Mouse (Mus musculus) v-Abl transformed pro-B cells (cell line): ENCODE results near the gene Uox.

Source experiments
- in situ Hi-C, 2 experiments: fragments of 400-800 bp; cut with MboI; formaldehyde crosslinking; loops; one replicate each; pipeline ENCODE4 v1.15.1; 2025; ENCODE audit not compliant: unreplicated experiment in 2 of 2

Gene Uox

DNA sequence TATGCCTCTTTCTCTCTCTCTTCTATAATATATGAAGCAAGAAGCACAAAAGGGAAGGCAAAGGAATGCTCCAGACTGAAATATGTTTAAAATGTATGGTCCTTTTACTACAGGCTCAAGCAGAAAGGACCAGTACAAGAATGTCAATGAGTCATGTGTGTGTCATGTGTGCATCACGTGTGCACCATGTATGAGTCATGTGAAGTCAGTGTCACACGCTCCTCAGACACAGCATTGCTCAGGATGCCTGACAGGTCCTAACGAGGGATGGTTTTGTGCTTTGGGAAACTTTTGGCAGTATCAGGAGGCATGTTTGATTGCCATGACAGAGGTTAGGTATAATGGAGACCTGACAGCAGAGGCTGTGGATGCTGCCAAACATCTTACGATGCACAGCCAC lies 106.0 kb downstream of the Uox start:
- in situ Hi-C loops, result no loop called here

DNA sequence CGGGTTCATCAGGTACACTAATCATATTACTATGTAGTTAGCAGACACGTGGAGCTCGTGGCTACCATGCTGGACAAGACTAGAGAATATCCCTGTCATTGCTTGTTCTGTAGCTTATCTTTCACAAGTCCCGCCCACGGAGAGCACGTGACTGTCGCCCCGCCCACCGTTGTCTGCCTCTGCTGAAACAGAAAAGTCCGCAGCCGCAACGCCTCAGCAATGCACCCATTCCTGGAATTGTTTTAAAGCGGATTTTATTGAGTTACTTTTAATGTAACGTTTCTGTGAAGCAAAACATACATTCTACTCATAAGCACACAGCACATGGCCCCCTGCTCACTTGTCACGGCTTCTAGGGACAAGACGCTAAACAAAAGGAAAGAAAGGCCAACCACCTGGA lies 109.4 kb downstream of the Uox start:
- in situ Hi-C loops, result no loop called here

DNA sequence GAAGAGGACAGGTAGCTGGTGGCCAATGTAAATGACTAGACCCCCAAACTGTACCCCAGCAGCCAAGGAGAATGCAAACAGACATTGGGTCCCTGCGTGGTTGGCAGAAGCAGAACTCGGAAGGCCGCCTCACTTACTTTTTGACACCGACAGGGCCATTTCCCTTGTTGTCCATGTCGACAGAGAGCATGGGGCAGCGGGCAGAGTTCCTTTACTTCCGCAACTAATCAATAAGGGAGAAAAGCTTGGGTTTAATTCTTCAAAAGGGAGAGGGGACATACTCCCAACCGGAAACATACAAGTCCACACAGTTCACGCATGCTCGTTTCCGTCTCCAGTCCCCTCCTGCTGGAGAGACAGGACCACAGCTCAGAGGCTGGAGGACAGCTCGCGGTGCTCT lies 110.4 kb downstream of the Uox start:
- in situ Hi-C loops, result no loop called here

DNA sequence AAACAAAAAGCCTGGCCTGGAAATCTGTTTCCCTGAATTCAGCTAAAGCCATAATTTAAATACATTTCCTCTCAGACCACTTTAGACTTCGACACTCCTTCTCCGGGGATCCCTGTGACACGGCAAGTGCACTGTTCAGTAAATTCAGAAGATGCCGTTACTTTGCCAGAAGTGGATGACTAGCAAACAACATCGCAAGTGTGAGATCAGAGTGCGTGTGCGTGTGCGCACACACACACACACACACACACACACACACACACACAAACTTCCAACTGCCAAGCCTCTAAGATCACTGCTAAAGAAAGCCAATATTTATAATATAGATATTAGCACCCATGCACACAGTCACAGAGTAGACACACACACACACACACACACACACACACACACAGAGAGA lies 111.5 kb downstream of the Uox start:
- in situ Hi-C loops, result no loop called here
